Mouse (Mus musculus): Measurements from ENCODE around the gene Mvb12b. TPM values are rescaled to one million over a fixed set of nuclear protein-coding genes. Genes with fewer than 3 reads are reported as not detected.
A peak's percentile ranks its signal among the peaks of the same experiment; 100 is the strongest.

The Mvb12b gene
- total and polyA plus RNA-seq, 3 experiments: 7.2 to 51.4 (median 46.2) TPM

DNA sequence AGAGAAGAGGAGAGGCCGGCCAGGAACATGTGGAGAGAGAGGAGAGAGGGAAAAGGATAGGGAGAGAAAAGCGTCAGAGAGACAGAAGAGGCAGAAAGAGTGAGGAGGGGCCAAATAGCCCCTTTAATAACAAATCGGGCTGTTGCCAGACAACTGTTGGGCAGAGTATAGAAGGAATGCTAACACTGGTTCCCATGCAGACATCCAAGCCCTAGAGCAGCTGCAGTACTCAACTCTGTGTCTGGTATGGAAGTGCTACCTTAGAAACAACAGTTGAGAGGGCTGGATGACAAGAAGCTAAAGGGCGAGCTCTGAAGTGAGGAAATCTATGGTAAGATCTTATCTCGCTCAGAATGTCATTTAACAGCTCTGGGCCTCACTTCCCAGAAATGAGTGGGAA is 35.7 kb upstream of the Mvb12b start:
- DNase-seq (ENCODE audit: low spot score): no peak
- Histone ChIP-seq H3K4me3 (ENCODE audit: low read depth, low read length) (no peak overlapping the region), H3K36me3 (replicated peaks) (no peaks in the 10 kb centered on the region), H3K27me3 (ENCODE audit: insufficient read depth, low read length) (peaks cover 55% of the 10 kb centered on the region), H3K9me3 (replicated peaks) (no peaks in the 10 kb centered on the region), H3K4me1 (ENCODE audit: insufficient read depth, low read depth, low read length) (peaks cover 8% of the 10 kb centered on the region)
- TF ChIP-seq GATA2 (IDR thresholded peaks at IDR 0.05; ENCODE audit: borderline replicate concordance, low read depth, low read length) (no peak), TAL1 (conservative IDR thresholded peaks at IDR 0.05; ENCODE audit: low read depth, low read length) (no peak), CTCF (IDR thresholded peaks at IDR 0.05; ENCODE audit: low read depth, low read length) (no peak), GATA1 (IDR thresholded peaks at IDR 0.05; ENCODE audit: borderline replicate concordance, low read length) (no peak), POLR2AphosphoS5 (IDR thresholded peaks at IDR 0.05; ENCODE audit: insufficient replicate concordance, low read depth, low read length) (no peak)
- no peak for ATAC-seq (ENCODE audit: extremely low read depth, insufficient number of reproducible peaks, low FRiP score, poor library complexity, severe bottlenecking)

DNA sequence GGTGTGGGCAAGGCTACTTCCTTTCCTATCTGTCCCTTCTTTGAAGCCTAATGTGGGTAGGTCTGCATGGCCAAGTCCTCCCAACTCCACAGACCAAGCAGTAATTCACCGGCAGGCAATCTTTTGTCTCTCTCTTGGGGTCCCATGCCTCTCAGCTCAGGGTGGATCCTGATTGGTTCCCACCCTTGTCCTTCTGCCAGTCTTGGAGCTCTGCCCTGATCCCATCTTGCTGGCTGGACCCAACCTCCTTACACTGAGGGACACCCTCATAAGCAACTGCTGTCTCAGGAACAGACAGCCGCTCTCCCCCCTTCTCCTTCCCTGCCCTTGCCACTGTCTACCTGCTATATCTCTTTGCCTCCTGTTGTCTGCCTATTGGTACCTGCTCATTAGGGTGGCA is 34.7 kb upstream of the Mvb12b start:
- peaks cover 58% of the 10 kb centered on the region for H3K27me3 ChIP-seq (ENCODE audit: insufficient read depth, low read length)
- no peak for DNase-seq (ENCODE audit: low spot score)
- ATAC-seq (ENCODE audit: extremely low read depth, insufficient number of reproducible peaks, low FRiP score, poor library complexity, severe bottlenecking): no peak
- TF ChIP-seq CTCF (IDR thresholded peaks at IDR 0.05; ENCODE audit: low read depth, low read length) (no peak), POLR2AphosphoS5 (IDR thresholded peaks at IDR 0.05; ENCODE audit: insufficient replicate concordance, low read depth, low read length) (no peak), TAL1 (conservative IDR thresholded peaks at IDR 0.05; ENCODE audit: low read depth, low read length) (no peak), GATA2 (IDR thresholded peaks at IDR 0.05; ENCODE audit: borderline replicate concordance, low read depth, low read length) (no peak), GATA1 (IDR thresholded peaks at IDR 0.05; ENCODE audit: borderline replicate concordance, low read length) (no peak)
- H3K4me1 ChIP-seq (ENCODE audit: insufficient read depth, low read depth, low read length): peaks cover 8% of the 10 kb centered on the region
- H3K9me3 ChIP-seq (replicated peaks): no peaks in the 10 kb centered on the region
- no peaks in the 10 kb centered on the region for H3K36me3 ChIP-seq (replicated peaks)
- H3K4me3 ChIP-seq (ENCODE audit: low read depth, low read length): no peak overlapping the region

DNA sequence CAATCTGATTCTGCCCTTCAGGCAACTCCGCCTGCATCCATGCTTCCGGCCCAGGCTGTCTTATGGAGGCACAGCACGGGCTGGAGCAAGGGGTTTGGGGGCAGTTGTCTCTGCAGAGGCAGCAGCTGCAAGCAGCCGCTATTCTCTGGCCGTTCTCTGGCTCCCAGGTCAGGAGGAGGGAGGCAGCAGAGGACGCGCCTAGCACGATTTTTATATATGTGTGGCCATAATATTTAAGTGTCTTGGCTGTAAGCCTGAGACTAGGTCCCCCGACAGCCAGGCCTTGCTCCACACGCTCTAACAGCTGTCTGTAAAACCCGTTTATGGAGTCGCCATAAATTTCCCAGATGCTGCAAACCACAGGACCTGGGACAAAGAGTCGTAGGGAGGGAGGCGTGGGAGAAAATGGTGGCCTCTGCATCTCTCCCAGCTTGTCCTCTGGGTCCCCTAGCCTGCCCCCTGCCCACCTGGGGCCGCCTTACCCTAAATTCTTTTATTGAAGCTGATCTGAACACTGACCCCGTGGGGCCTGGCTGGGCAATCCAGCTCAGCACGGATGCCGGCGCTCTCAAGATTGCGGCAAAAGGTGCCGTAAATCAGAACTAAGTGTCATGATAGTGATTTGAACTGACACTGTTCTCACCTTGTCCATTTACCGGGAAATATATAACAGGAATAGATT is 32.3 kb upstream of the Mvb12b start:
- no peaks in the 10 kb centered on the region for H3K36me3 ChIP-seq (replicated peaks)
- TF ChIP-seq TAL1 (conservative IDR thresholded peaks at IDR 0.05; ENCODE audit: low read depth, low read length): no peak
- TF ChIP-seq POLR2AphosphoS5 (IDR thresholded peaks at IDR 0.05; ENCODE audit: insufficient replicate concordance, low read depth, low read length): no peak
- no peak for TF ChIP-seq GATA1 (IDR thresholded peaks at IDR 0.05; ENCODE audit: borderline replicate concordance, low read length)
- no peak for TF ChIP-seq GATA2 (IDR thresholded peaks at IDR 0.05; ENCODE audit: borderline replicate concordance, low read depth, low read length)
- no peak for TF ChIP-seq CTCF (IDR thresholded peaks at IDR 0.05; ENCODE audit: low read depth, low read length)
- DNase-seq (ENCODE audit: low spot score) (no peak), ATAC-seq (ENCODE audit: extremely low read depth, insufficient number of reproducible peaks, low FRiP score, poor library complexity, severe bottlenecking) (no peak)
- no peaks in the 10 kb centered on the region for H3K9me3 ChIP-seq (replicated peaks)
- peaks cover 8% of the 10 kb centered on the region for H3K4me1 ChIP-seq (ENCODE audit: insufficient read depth, low read depth, low read length)
- peaks cover 50% of the 10 kb centered on the region for H3K27me3 ChIP-seq (ENCODE audit: insufficient read depth, low read length)
- H3K4me3 ChIP-seq (ENCODE audit: low read depth, low read length): no peak overlapping the region

DNA sequence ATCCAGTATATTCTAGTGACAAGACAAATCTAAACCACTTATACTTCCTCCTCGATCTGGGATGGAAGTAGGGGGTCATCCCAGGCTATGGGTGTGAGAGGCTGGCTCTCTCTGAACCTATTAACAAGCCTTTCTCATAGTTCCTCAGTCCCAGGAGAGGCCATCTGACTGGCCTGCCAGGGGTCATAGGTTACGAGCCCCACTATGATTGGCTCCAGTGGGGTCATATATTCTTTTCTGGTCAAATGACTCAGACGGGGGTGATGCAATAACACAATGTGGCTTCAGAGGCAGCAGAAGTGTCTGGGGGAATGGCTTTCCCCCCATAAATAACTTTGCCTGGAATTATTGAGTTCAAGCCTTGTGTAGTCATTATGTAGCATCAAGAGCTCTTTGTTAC is 31.1 kb upstream of the Mvb12b start:
- Histone ChIP-seq H3K27me3 (ENCODE audit: insufficient read depth, low read length) (peaks cover 40% of the 10 kb centered on the region), H3K4me1 (ENCODE audit: insufficient read depth, low read depth, low read length) (peaks cover 4% of the 10 kb centered on the region), H3K36me3 (replicated peaks) (no peaks in the 10 kb centered on the region), H3K4me3 (ENCODE audit: low read depth, low read length) (no peak overlapping the region), H3K9me3 (replicated peaks) (no peaks in the 10 kb centered on the region)
- TF ChIP-seq CTCF (IDR thresholded peaks at IDR 0.05; ENCODE audit: low read depth, low read length): no peak
- TF ChIP-seq GATA1 (IDR thresholded peaks at IDR 0.05; ENCODE audit: borderline replicate concordance, low read length): no peak
- TF ChIP-seq POLR2AphosphoS5 (IDR thresholded peaks at IDR 0.05; ENCODE audit: insufficient replicate concordance, low read depth, low read length): no peak
- no peak for TF ChIP-seq TAL1 (conservative IDR thresholded peaks at IDR 0.05; ENCODE audit: low read depth, low read length)
- TF ChIP-seq GATA2 (IDR thresholded peaks at IDR 0.05; ENCODE audit: borderline replicate concordance, low read depth, low read length): no peak
- DNase-seq (ENCODE audit: low spot score) (no peak), ATAC-seq (ENCODE audit: extremely low read depth, insufficient number of reproducible peaks, low FRiP score, poor library complexity, severe bottlenecking) (no peak)

DNA sequence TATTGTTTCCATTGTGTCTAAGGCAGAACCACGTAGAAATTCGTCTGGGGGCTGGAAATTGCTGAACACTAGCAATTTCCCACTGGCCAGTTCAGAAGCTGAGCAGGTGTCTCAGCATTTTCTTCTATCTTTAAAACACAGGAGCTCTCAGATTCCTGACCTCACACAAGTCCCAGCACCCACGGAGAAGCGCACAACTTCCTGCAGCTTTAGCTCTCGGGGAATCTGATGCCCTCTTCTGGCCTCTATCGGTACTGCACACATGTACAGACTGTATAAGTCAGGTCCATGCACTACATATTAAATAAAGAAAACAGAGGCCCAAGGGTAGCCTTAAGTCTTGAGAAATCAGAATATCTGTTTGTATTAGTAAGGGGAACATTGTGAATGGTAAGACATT is 30.6 kb upstream of the Mvb12b start:
- no peak for TF ChIP-seq GATA2 (IDR thresholded peaks at IDR 0.05; ENCODE audit: borderline replicate concordance, low read depth, low read length)
- TF ChIP-seq POLR2AphosphoS5 (IDR thresholded peaks at IDR 0.05; ENCODE audit: insufficient replicate concordance, low read depth, low read length): no peak
- peak; percentile 50 for TF ChIP-seq CTCF (IDR thresholded peaks at IDR 0.05; ENCODE audit: low read depth, low read length)
- no peak for ATAC-seq (ENCODE audit: extremely low read depth, insufficient number of reproducible peaks, low FRiP score, poor library complexity, severe bottlenecking)
- Histone ChIP-seq H3K27me3 (ENCODE audit: insufficient read depth, low read length) (peaks cover 36% of the 10 kb centered on the region), H3K4me3 (ENCODE audit: low read depth, low read length) (no peak overlapping the region), H3K9me3 (replicated peaks) (no peaks in the 10 kb centered on the region), H3K36me3 (replicated peaks) (no peaks in the 10 kb centered on the region), H3K4me1 (ENCODE audit: insufficient read depth, low read depth, low read length) (peaks cover 4% of the 10 kb centered on the region; the same call in 1 of the 2 replicates)
- DNase-seq (ENCODE audit: low spot score): no peak

DNA sequence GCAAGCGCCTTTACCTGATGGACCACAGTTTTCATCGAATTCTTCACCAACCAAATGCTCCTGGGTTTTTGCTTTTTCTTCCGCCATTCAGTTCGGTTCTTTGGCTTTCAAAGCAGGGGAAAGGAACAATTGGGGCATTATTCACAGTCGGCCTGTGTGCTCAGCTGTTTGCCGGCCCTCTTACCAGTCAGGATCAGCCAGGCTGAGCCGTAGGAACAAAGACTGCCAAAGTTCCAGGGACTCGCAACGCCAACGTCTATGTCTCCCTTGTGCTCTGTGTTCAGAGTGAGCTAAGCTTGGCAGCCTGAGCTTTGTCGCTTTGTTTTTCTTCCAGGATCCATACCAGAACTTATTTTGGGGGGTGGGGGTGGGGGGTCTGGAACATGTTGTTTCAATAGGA is 28.9 kb upstream of the Mvb12b start:
- H3K27me3 ChIP-seq (ENCODE audit: insufficient read depth, low read length): peaks cover 30% of the 10 kb centered on the region
- H3K9me3 ChIP-seq (replicated peaks): no peaks in the 10 kb centered on the region
- TF ChIP-seq GATA1 (IDR thresholded peaks at IDR 0.05; ENCODE audit: borderline replicate concordance, low read length): no peak
- TF ChIP-seq TAL1 (conservative IDR thresholded peaks at IDR 0.05; ENCODE audit: low read depth, low read length): no peak
- no peak for TF ChIP-seq POLR2AphosphoS5 (IDR thresholded peaks at IDR 0.05; ENCODE audit: insufficient replicate concordance, low read depth, low read length)
- no peak for TF ChIP-seq CTCF (IDR thresholded peaks at IDR 0.05; ENCODE audit: low read depth, low read length)
- no peak for TF ChIP-seq GATA2 (IDR thresholded peaks at IDR 0.05; ENCODE audit: borderline replicate concordance, low read depth, low read length)
- peaks cover 4% of the 10 kb centered on the region; the same call in 1 of the 2 replicates for H3K4me1 ChIP-seq (ENCODE audit: insufficient read depth, low read depth, low read length)
- H3K36me3 ChIP-seq (replicated peaks): no peaks in the 10 kb centered on the region
- ATAC-seq (ENCODE audit: extremely low read depth, insufficient number of reproducible peaks, low FRiP score, poor library complexity, severe bottlenecking): no peak
- H3K4me3 ChIP-seq (ENCODE audit: low read depth, low read length): no peak overlapping the region
- no peak for DNase-seq (ENCODE audit: low spot score)
